Mouse (Mus musculus): ENCODE measurements around the gene Cadps. TPM values are rescaled to one million over a fixed set of nuclear protein-coding genes. Genes with fewer than 3 reads are reported as not detected.
A peak's percentile ranks its signal among the peaks of the same experiment; 100 is the strongest.

Gene Cadps
- polyA plus RNA-seq, 1 experiment = 187 TPM

DNA sequence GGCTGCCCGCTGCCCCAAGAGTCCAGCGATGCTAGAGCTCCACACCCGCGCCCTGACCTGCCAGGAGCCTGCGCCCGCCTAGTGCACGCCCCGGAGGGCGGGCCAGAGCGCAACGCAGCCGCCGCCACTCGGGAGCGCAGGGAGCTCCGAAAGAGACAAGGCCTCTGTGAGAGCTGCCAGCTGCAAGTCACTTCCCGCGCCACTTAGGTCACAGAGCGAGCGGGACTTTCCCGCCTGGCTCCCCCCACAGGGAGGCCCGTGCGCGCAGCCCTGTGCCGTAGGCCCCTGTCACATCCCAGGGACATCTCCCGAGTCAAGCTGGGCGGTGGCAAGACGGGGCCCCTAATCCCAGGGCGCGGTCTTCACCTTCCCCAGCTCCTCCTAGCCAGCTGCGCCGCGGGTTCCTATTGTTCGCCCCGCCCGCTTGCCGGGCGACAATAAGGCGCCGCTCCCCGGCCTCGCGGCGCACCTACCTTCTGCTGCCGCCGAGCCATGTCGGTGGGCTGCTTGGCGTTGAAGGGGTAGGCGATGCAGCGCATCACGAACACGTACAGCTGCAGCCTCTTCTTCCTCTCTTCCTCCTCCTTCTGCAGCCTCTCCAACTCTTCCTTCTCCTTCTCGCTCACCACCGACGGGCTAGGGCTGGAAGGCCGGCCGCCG lies 918 bp downstream of the Cadps start:
- no peak for TF ChIP-seq CTCF (IDR thresholded peaks at IDR 0.05; ENCODE audit: extremely low read depth, insufficient read depth, low read length)
- peak; percentile 79 for TF ChIP-seq POLR2A (IDR thresholded peaks at IDR 0.05; ENCODE audit: extremely low read depth, insufficient read depth, low read length)
- peaks cover 2% of the 10 kb centered on the region; the same call in 1 of the 2 replicates for H3K4me1 ChIP-seq (ENCODE audit: control insufficient read depth, insufficient read depth, low read length)
- H3K4me3 ChIP-seq (ENCODE audit: insufficient read depth, low read length) = peak overlapping the region; percentile 78
- H3K27ac ChIP-seq (ENCODE audit: insufficient read depth, low read length) = peak overlapping the region; percentile 82

DNA sequence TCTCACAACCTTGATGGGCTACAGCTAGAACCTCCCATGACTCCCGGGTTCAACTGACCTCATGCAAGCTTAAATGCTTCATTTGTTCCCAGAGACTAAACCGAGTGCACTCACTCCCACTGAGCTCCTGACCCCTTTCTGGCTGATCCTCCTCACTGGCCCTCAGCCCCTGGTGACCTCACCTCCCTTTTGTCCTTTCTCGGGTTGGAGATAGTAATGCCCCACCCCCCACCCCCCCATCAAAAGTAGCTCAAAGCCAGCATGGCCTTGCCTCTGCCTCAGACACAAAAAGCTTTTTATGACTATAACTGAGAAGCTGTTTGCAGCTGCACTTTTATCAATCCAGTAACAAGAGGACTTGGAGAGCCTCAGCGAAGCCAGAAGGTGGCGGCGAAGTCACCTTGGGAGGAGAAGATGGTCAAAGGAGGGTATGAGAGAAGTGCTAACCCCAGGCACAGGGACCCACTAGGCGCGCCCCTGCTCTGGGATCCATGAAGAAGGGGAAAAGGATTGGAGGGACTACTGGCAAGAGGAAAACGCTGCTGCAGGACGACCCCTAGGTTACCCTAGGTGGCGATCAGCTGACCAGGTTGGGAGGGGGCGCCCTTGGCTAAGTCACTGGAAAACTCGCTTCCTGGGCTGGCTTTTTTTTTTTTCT lies 1.6 kb downstream of the Cadps start:
- Histone ChIP-seq H3K4me3 (ENCODE audit: insufficient read depth, low read length) (peak overlapping the region; percentile 78), H3K4me1 (ENCODE audit: control insufficient read depth, insufficient read depth, low read length) (peaks cover 2% of the 10 kb centered on the region; the same call in 1 of the 2 replicates), H3K27ac (ENCODE audit: insufficient read depth, low read length) (peak overlapping the region; percentile 82)
- TF ChIP-seq POLR2A (IDR thresholded peaks at IDR 0.05; ENCODE audit: extremely low read depth, insufficient read depth, low read length) = no peak
- no peak for TF ChIP-seq CTCF (IDR thresholded peaks at IDR 0.05; ENCODE audit: extremely low read depth, insufficient read depth, low read length)

DNA sequence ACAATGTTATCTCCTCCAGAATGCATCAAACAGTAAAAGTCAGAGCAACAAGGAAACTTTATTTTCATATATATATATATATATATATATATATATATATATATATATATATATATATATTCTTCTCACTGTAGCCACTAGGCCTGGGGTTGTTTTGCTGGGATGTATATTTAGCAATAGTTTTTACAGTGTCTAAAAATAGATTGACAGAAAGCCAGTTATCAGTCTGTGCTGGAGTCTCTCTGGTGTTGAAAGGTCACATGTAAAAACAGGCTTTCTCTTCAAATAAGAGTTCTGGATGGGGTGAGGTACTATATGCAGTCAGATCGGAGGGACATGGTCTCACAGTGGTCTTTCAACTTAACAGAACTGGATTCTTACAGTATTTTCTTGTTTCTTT lies 2.7 kb downstream of the Cadps start:
- H3K27ac ChIP-seq (ENCODE audit: insufficient read depth, low read length) = no peak overlapping the region
- H3K4me3 ChIP-seq (ENCODE audit: insufficient read depth, low read length) = peak overlapping the region; percentile 78; the same call in 1 of the 2 replicates
- TF ChIP-seq CTCF (IDR thresholded peaks at IDR 0.05; ENCODE audit: extremely low read depth, insufficient read depth, low read length) = no peak
- H3K4me1 ChIP-seq (ENCODE audit: control insufficient read depth, insufficient read depth, low read length) = peaks cover 2% of the 10 kb centered on the region; the same call in 1 of the 2 replicates

DNA sequence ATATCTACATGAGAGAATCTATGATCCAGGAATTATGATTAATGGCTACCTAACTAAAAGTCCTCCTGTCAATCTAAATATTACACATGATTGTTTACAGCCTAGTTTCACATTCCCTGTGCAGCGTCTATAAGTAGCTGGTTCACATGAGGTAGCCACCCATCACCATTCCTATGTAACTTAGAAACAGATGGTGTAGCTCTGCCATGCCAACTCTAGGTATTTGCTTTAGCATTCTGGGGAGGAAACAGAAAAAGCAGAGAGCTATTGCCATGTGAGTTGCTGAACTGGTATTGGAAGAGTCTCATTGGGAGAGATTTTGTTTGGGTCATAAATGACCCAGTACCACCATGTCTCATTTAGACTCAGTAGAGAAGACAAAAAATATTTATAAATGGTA lies 4.4 kb downstream of the Cadps start:
- H3K4me1 ChIP-seq (ENCODE audit: control insufficient read depth, insufficient read depth, low read length) = peaks cover 3% of the 10 kb centered on the region; the same call in 1 of the 2 replicates
- H3K27ac ChIP-seq (ENCODE audit: insufficient read depth, low read length) = no peak overlapping the region
- TF ChIP-seq CTCF (IDR thresholded peaks at IDR 0.05; ENCODE audit: extremely low read depth, insufficient read depth, low read length) = no peak
- no peak for TF ChIP-seq POLR2A (IDR thresholded peaks at IDR 0.05; ENCODE audit: extremely low read depth, insufficient read depth, low read length)
- no peak overlapping the region for H3K4me3 ChIP-seq (ENCODE audit: insufficient read depth, low read length)

DNA sequence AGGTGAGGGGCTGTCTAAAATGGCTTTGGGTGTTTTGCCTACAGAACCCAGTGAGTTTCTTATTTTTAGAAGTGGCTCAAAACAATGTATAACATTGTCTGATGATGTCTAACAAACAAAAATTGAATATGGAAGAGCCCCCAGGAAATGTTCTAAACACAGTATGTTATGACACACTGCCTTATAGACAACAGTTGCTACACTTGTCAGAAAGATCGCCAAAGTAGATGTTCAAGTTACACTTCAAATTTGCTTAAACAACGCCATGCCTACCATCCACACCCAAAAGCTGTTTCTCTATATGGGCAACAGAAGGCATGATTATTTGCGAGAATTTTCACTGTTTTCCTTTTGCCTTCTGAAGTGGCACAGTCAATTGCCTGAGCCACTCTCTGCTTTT lies 10.8 kb downstream of the Cadps start:
- Histone ChIP-seq H3K4me3 (ENCODE audit: insufficient read depth, low read length) (no peak overlapping the region), H3K27ac (ENCODE audit: insufficient read depth, low read length) (no peak overlapping the region), H3K4me1 (ENCODE audit: control insufficient read depth, insufficient read depth, low read length) (peaks cover 4% of the 10 kb centered on the region; the same call in 1 of the 2 replicates)
- TF ChIP-seq POLR2A (IDR thresholded peaks at IDR 0.05; ENCODE audit: extremely low read depth, insufficient read depth, low read length) = no peak
- TF ChIP-seq CTCF (IDR thresholded peaks at IDR 0.05; ENCODE audit: extremely low read depth, insufficient read depth, low read length) = no peak

DNA sequence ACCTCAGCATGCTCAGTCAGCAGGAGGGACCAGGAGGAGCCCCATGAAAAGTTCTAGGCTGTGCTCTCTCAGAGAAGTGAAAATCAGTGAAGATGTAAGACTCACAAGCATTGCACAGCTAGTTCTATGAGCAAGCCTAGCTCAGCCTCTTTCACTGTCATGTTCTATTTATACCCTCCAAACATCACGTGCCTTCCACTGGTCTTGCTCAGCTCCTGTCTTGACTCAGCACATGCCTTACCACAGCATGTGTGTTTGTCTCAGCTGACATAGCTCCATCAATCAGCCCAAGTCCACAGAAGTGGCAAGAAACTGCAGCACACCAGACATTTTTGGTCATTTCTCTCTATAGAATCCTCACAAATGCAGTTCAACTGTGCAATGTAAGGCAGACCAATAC lies 19.9 kb downstream of the Cadps start:
- TF ChIP-seq CTCF (IDR thresholded peaks at IDR 0.05; ENCODE audit: extremely low read depth, insufficient read depth, low read length) = no peak
- no peak for TF ChIP-seq POLR2A (IDR thresholded peaks at IDR 0.05; ENCODE audit: extremely low read depth, insufficient read depth, low read length)
- no peak overlapping the region for H3K27ac ChIP-seq (ENCODE audit: insufficient read depth, low read length)
- no peak overlapping the region for H3K4me3 ChIP-seq (ENCODE audit: insufficient read depth, low read length)
- H3K4me1 ChIP-seq (ENCODE audit: control insufficient read depth, insufficient read depth, low read length) = peaks cover 1% of the 10 kb centered on the region; the same call in 1 of the 2 replicates

DNA sequence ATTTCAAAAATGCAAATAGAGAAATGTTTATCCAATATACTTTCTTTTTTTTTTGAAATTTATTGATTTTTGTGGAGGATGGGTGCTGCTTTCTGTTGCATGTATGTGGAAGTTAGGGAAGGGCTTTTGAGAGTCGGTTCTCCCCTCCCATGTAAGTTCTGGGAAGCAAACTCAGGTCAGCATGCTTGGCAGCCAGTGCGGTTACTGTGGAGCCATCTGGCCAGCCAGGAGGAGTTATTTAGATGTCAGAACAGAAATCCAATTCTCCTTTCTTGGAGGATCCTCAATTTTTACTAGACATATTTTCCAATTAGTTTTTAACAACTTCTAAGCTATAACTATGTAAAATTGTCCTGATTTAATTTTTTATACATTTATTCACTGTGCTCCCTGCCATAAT lies 21.8 kb downstream of the Cadps start:
- peaks cover 3% of the 10 kb centered on the region for H3K4me1 ChIP-seq (ENCODE audit: control insufficient read depth, insufficient read depth, low read length)
- TF ChIP-seq POLR2A (IDR thresholded peaks at IDR 0.05; ENCODE audit: extremely low read depth, insufficient read depth, low read length) = no peak
- TF ChIP-seq CTCF (IDR thresholded peaks at IDR 0.05; ENCODE audit: extremely low read depth, insufficient read depth, low read length) = no peak
- H3K4me3 ChIP-seq (ENCODE audit: insufficient read depth, low read length) = no peak overlapping the region
- no peak overlapping the region for H3K27ac ChIP-seq (ENCODE audit: insufficient read depth, low read length)

DNA sequence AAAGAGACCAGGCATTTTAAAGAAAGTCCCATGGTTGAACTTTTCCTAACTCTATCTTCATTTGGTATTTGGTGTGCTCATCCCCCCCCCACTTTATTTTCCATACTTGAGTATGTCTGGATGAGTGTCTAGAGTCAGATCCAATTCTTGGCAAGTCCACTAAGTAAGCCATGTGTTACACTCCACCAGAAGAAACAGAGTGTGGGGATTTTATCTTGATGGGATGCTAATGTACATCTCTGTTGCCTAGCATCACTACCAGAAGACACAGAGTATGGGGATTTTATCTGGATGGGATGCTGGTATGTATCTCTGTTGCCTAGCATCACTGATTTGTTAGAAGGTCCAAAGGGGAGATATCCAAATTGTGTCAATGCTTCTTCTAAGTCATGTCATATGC lies 24.0 kb downstream of the Cadps start:
- no peak for TF ChIP-seq CTCF (IDR thresholded peaks at IDR 0.05; ENCODE audit: extremely low read depth, insufficient read depth, low read length)
- TF ChIP-seq POLR2A (IDR thresholded peaks at IDR 0.05; ENCODE audit: extremely low read depth, insufficient read depth, low read length) = no peak
- Histone ChIP-seq H3K4me1 (ENCODE audit: control insufficient read depth, insufficient read depth, low read length) (peaks cover 3% of the 10 kb centered on the region), H3K27ac (ENCODE audit: insufficient read depth, low read length) (no peak overlapping the region), H3K4me3 (ENCODE audit: insufficient read depth, low read length) (no peak overlapping the region)

DNA sequence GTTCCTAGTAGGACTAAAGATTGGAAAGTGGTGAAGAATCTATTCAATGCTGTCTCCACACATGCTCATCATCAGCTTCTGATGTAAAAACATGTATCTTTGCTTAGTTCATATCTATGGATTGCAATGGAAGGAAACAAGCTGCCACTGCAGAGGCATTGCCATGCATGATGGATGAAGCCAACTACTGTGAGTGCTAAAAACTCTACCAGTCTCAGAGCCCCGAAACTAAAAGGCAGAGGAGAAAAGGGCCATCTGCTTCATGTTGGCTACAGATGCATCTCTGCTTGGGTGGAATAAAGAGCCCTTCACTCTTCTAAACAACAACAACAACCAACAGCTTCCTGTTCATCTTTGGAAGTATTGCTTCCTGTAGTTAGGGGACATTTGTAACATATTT lies 38.6 kb downstream of the Cadps start:
- H3K4me1 ChIP-seq (ENCODE audit: control insufficient read depth, insufficient read depth, low read length) = peaks cover 2% of the 10 kb centered on the region
- no peak overlapping the region for H3K4me3 ChIP-seq (ENCODE audit: insufficient read depth, low read length)
- H3K27ac ChIP-seq (ENCODE audit: insufficient read depth, low read length) = no peak overlapping the region
- TF ChIP-seq POLR2A (IDR thresholded peaks at IDR 0.05; ENCODE audit: extremely low read depth, insufficient read depth, low read length) (no peak), CTCF (IDR thresholded peaks at IDR 0.05; ENCODE audit: extremely low read depth, insufficient read depth, low read length) (no peak)

DNA sequence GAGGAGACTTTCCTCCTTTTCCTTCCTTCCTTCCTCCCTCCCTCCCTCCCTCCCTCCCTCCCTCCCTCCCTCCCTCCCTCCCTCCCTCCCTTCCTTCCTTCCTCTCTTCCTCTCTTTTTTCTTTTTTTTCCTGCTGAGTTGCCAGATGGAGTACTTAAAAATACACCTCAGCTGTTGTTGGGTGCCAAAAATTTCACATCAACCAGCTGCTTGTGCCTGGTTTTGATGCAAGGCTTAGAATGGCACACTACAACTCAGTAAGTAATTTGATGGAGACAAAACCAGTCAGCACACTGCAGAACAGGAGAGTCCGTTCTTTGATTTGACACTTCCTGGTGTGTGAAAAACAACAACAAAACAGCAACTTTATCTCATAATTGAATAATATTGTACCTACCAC lies 42.9 kb downstream of the Cadps start:
- H3K27ac ChIP-seq (ENCODE audit: insufficient read depth, low read length) = no peak overlapping the region; the same call in 1 of the 2 replicates
- no peak overlapping the region for H3K4me3 ChIP-seq (ENCODE audit: insufficient read depth, low read length)
- TF ChIP-seq POLR2A (IDR thresholded peaks at IDR 0.05; ENCODE audit: extremely low read depth, insufficient read depth, low read length) (no peak), CTCF (IDR thresholded peaks at IDR 0.05; ENCODE audit: extremely low read depth, insufficient read depth, low read length) (no peak)
- H3K4me1 ChIP-seq (ENCODE audit: control insufficient read depth, insufficient read depth, low read length) = peaks cover 4% of the 10 kb centered on the region
